Mouse (Mus musculus): ENCODE measurements around the gene Cyfip2. TPM values are rescaled to one million over a fixed set of nuclear protein-coding genes. Genes with fewer than 3 reads are reported as not detected.

The Cyfip2 gene
- polyA plus RNA-seq, 1 experiment = 3.2 TPM

- Histone ChIP-seq H3K36me3 (replicated peaks; ENCODE audit: low read length) (peaks cover 83% of the 10 kb centered on the region), H3K27me3 (replicated peaks) (no peaks in the 10 kb centered on the region), H3K4me1 (peaks cover 46% of the 10 kb centered on the region), H3K9me3 (0 out of 2 replicates have a peak, but pooled peaks cover 3% of the 10 kb centered on the region), H3K4me3 (replicated peaks) (peak overlapping the region; percentile 26)
- TF ChIP-seq FLI1 (IDR thresholded peaks at IDR 0.05; ENCODE audit: low read length) (no peak), GATA1 (IDR thresholded peaks at IDR 0.05; ENCODE audit: borderline replicate concordance, low read length) (no peak)
Observed at GRCm38 (mm10) chr11:46282612-46283011, 30.0 kb downstream of the Cyfip2 start.

DNA sequence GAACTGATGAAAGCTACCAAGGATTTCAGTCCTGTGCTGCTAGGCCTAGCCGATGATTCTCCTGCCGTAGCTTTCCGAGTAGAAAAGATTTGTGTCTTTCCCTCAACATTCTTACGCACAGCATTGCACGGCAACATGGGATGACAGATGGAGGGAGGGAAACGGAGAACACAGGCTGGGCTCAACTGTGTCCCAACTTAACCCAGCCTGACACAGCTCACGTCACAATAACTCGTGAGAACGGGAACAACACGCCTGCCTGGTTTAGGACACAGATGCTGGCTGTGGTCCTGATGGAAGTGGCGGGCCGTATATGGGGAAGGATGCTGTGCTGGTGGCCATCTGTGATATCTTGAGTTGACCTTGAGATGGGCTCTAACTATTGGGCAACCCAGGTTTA, 34.0 kb downstream of the Cyfip2 start:
- no peaks in the 10 kb centered on the region for H3K27me3 ChIP-seq (replicated peaks)
- 0 out of 2 replicates have a peak, but pooled peaks cover 3% of the 10 kb centered on the region for H3K9me3 ChIP-seq
- TF ChIP-seq GATA1 (IDR thresholded peaks at IDR 0.05; ENCODE audit: borderline replicate concordance, low read length) (no peak), FLI1 (IDR thresholded peaks at IDR 0.05; ENCODE audit: low read length) (no peak)
- H3K4me3 ChIP-seq (replicated peaks) = no peak overlapping the region
- peaks cover 38% of the 10 kb centered on the region for H3K4me1 ChIP-seq
- H3K36me3 ChIP-seq (replicated peaks; ENCODE audit: low read length) = peaks cover 92% of the 10 kb centered on the region

GRCm38 (mm10) chr11:46278140-46278539, 34.5 kb downstream of the Cyfip2 start:
- no peaks in the 10 kb centered on the region for H3K27me3 ChIP-seq (replicated peaks)
- H3K9me3 ChIP-seq = 0 out of 2 replicates have a peak, but pooled peaks cover 3% of the 10 kb centered on the region
- no peak overlapping the region for H3K4me3 ChIP-seq (replicated peaks)
- TF ChIP-seq GATA1 (IDR thresholded peaks at IDR 0.05; ENCODE audit: borderline replicate concordance, low read length) (no peak), FLI1 (IDR thresholded peaks at IDR 0.05; ENCODE audit: low read length) (no peak)
- H3K36me3 ChIP-seq (replicated peaks; ENCODE audit: low read length) = peaks cover 92% of the 10 kb centered on the region
- H3K4me1 ChIP-seq = peaks cover 32% of the 10 kb centered on the region

GRCm38 (mm10) chr11:46276778-46277177, 35.9 kb downstream of the Cyfip2 start:
- Histone ChIP-seq H3K4me1 (peaks cover 19% of the 10 kb centered on the region), H3K27me3 (replicated peaks) (no peaks in the 10 kb centered on the region), H3K4me3 (replicated peaks) (no peak overlapping the region), H3K36me3 (replicated peaks; ENCODE audit: low read length) (peaks cover 93% of the 10 kb centered on the region), H3K9me3 (no peaks in the 10 kb centered on the region)
- TF ChIP-seq GATA1 (IDR thresholded peaks at IDR 0.05; ENCODE audit: borderline replicate concordance, low read length) (no peak), FLI1 (IDR thresholded peaks at IDR 0.05; ENCODE audit: low read length) (no peak)

GRCm38 (mm10) chr11:46276168-46276567, 36.5 kb downstream of the Cyfip2 start:
- Histone ChIP-seq H3K4me1 (peaks cover 14% of the 10 kb centered on the region), H3K36me3 (replicated peaks; ENCODE audit: low read length) (peaks cover 93% of the 10 kb centered on the region), H3K9me3 (no peaks in the 10 kb centered on the region), H3K27me3 (replicated peaks) (no peaks in the 10 kb centered on the region), H3K4me3 (replicated peaks) (no peak overlapping the region)
- TF ChIP-seq GATA1 (IDR thresholded peaks at IDR 0.05; ENCODE audit: borderline replicate concordance, low read length) (no peak), FLI1 (IDR thresholded peaks at IDR 0.05; ENCODE audit: low read length) (no peak)

GRCm38 (mm10) chr11:46275302-46275701, 37.4 kb downstream of the Cyfip2 start:
- TF ChIP-seq GATA1 (IDR thresholded peaks at IDR 0.05; ENCODE audit: borderline replicate concordance, low read length) (no peak), FLI1 (IDR thresholded peaks at IDR 0.05; ENCODE audit: low read length) (no peak)
- Histone ChIP-seq H3K4me1 (peaks cover 8% of the 10 kb centered on the region; the same call in 1 of the 2 replicates), H3K36me3 (replicated peaks; ENCODE audit: low read length) (peaks cover 92% of the 10 kb centered on the region), H3K4me3 (replicated peaks) (no peak overlapping the region), H3K9me3 (no peaks in the 10 kb centered on the region), H3K27me3 (replicated peaks) (no peaks in the 10 kb centered on the region)

DNA sequence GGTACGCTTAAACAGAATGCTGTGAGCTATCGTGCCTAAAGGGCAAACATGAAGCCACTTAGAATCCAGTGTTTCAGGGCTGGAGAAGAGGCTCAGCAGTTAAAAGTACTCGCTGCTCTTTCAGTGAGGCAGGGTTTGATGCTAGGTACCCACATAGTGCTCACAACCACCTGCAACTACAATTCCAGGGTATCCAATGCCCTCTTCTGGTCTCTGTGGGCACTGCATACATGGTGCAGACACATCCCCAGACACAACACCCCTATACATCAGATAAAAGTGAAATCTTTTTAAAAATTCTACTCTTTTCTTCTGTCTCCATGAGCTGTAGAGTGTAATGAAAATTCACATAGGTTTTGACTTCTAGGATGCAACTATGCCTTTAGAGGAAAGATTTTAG, 38.7 kb downstream of the Cyfip2 start:
- Histone ChIP-seq H3K4me1 (peaks cover 8% of the 10 kb centered on the region; the same call in 1 of the 2 replicates), H3K9me3 (no peaks in the 10 kb centered on the region), H3K27me3 (replicated peaks) (no peaks in the 10 kb centered on the region), H3K4me3 (replicated peaks) (no peak overlapping the region), H3K36me3 (replicated peaks; ENCODE audit: low read length) (peaks cover 93% of the 10 kb centered on the region)
- no peak for TF ChIP-seq GATA1 (IDR thresholded peaks at IDR 0.05; ENCODE audit: borderline replicate concordance, low read length)
- no peak for TF ChIP-seq FLI1 (IDR thresholded peaks at IDR 0.05; ENCODE audit: low read length)

GRCm38 (mm10) chr11:46272058-46272681, 40.5 kb downstream of the Cyfip2 start:
- Histone ChIP-seq H3K4me3 (replicated peaks) (no peak overlapping the region), H3K27me3 (replicated peaks) (no peaks in the 10 kb centered on the region), H3K9me3 (no peaks in the 10 kb centered on the region), H3K36me3 (replicated peaks; ENCODE audit: low read length) (peaks cover 92% of the 10 kb centered on the region), H3K4me1 (peaks cover 8% of the 10 kb centered on the region; the same call in 1 of the 2 replicates)
- TF ChIP-seq GATA1 (IDR thresholded peaks at IDR 0.05; ENCODE audit: borderline replicate concordance, low read length) (no peak), FLI1 (IDR thresholded peaks at IDR 0.05; ENCODE audit: low read length) (no peak)

DNA sequence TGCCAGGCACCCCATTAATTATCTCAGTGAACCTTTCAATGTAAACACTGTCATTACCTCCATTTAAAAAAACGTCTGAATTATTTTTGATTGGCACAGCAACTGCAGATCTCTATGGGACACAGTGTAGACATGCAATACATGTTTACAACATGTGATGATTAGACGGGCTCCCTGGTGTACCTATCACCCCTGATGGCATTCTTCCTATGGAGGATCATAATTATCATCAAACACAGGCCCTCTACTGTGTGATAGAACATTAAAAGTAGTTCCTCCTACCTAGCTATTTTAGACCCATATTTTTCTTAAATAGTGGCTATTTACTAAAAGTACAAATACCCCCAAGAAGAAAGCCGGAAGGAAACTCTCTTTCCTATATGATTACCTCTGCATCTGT, 42.8 kb downstream of the Cyfip2 start:
- TF ChIP-seq GATA1 (IDR thresholded peaks at IDR 0.05; ENCODE audit: borderline replicate concordance, low read length) (no peak), FLI1 (IDR thresholded peaks at IDR 0.05; ENCODE audit: low read length) (no peak)
- Histone ChIP-seq H3K4me3 (replicated peaks) (no peak overlapping the region), H3K4me1 (no peaks in the 10 kb centered on the region), H3K9me3 (no peaks in the 10 kb centered on the region), H3K36me3 (replicated peaks; ENCODE audit: low read length) (peaks cover 95% of the 10 kb centered on the region), H3K27me3 (replicated peaks) (no peaks in the 10 kb centered on the region)

GRCm38 (mm10) chr11:46269391-46269790, 43.3 kb downstream of the Cyfip2 start:
- no peaks in the 10 kb centered on the region for H3K4me1 ChIP-seq
- H3K36me3 ChIP-seq (replicated peaks; ENCODE audit: low read length) = peaks cover 94% of the 10 kb centered on the region
- H3K4me3 ChIP-seq (replicated peaks) = no peak overlapping the region

More at GRCm38 (mm10) chr11:46269391-46269790, 43.3 kb downstream of the Cyfip2 start:
- TF ChIP-seq FLI1 (IDR thresholded peaks at IDR 0.05; ENCODE audit: low read length) (no peak), GATA1 (IDR thresholded peaks at IDR 0.05; ENCODE audit: borderline replicate concordance, low read length) (no peak)
- no peaks in the 10 kb centered on the region for H3K27me3 ChIP-seq (replicated peaks)
- H3K9me3 ChIP-seq = no peaks in the 10 kb centered on the region
